Mouse (Mus musculus) midbrain, embryonic 11.5 days (tissue): ENCODE measurements around the gene Rbm33. TPM values are rescaled to one million over a fixed set of nuclear protein-coding genes. Genes with fewer than 3 reads are reported as not detected.

Experiments used
- ATAC-seq: fragments of 200-750 bp; cut with Nextera tagmentation; 2 replicates; pipeline ENCODE4 v1.8.0; 2017; ENCODE audit warnings: moderate TSS enrichment, moderate library complexity; ENCODE audit not compliant: low FRiP score
- DNase-seq: peaks from one replicate; pipeline ENCODE4 v3.0.0; 2015; ENCODE audit warnings: low spot score; ENCODE audit errors: missing footprints
- H3K27ac ChIP-seq: fragments of 300-500 bp; sonication (generic); 2 replicates; pipeline ENCODE4 v1.5.1; 2014; ENCODE audit warnings: low read depth, low read length
- H3K27me3 ChIP-seq: fragments of 300-500 bp; sonication (generic); 2 replicates; pipeline ENCODE4 v1.6.1; 2014; ENCODE audit warnings: mild to moderate bottlenecking, low read length, moderate library complexity, mixed read lengths; ENCODE audit not compliant: control insufficient read depth, insufficient read depth
- H3K36me3 ChIP-seq: fragments of 300-500 bp; sonication (generic); 2 replicates; pipeline ENCODE4 v1.6.1; 2014; ENCODE audit warnings: mild to moderate bottlenecking, low read length, moderate library complexity, mixed read lengths; ENCODE audit not compliant: control insufficient read depth, insufficient read depth
- H3K4me1 ChIP-seq: fragments of 300-500 bp; sonication (generic); 2 replicates; pipeline ENCODE4 v1.6.1; 2014; ENCODE audit warnings: low read length; ENCODE audit not compliant: control insufficient read depth, insufficient read depth
- H3K4me2 ChIP-seq: fragments of 300-500 bp; sonication (generic); 2 replicates; pipeline ENCODE4 v1.6.1; 2014; ENCODE audit warnings: mild to moderate bottlenecking, moderate library complexity
- H3K4me3 ChIP-seq: fragments of 300-500 bp; sonication (generic); 2 replicates; pipeline ENCODE4 v1.5.1; 2014; ENCODE audit warnings: low read depth, low read length
- H3K9ac ChIP-seq: fragments of 300-500 bp; sonication (generic); 2 replicates; pipeline ENCODE4 v1.6.1; 2014; ENCODE audit warnings: low read length
- H3K9me3 ChIP-seq: fragments of 300-500 bp; sonication (generic); 2 replicates; pipeline ENCODE4 v1.6.1; 2016; ENCODE audit warnings: low read length; ENCODE audit not compliant: control insufficient read depth
- WGBS: fragments of 180-500 bp; shearing (Covaris S2); extraction: QIAGEN DNeasy Blood & Tissue Kit; methylation state at CpG from one replicate; pipeline ENCODE4 v1.1.7; 2014; 5-methylcytosine and 5-hydroxymethylcytosine counted together
- polyA plus RNA-seq: library from polyadenylated mRNA; unstranded; fragments of >200 nt; fragmentation: Nextera tagmentation; extraction: Ambion mirVana; gene quantifications from 2 replicates; pipeline ENCODE4 v1.2.1, GENCODE M21; 2014

The Rbm33 gene
- polyA plus RNA-seq, 1 experiment from 2014 or later: 22.8 TPM

- ATAC-seq (no peak), DNase-seq (peak; percentile 82)
- Histone ChIP-seq H3K27ac (no peak overlapping the region), H3K4me2 (no peak overlapping the region), H3K4me1 (peaks cover 8% of the 10 kb centered on the region), H3K27me3 (peaks cover 24% of the 10 kb centered on the region), H3K9ac (no peak overlapping the region), H3K36me3 (no peaks in the 10 kb centered on the region), H3K4me3 (no peak overlapping the region), H3K9me3 (no peaks in the 10 kb centered on the region)
- WGBS: 85% methylated on average over 5 of the region's 5 CpGs
Measured at GRCm38 (mm10) chr5:28453086-28453485, 136.2 kb downstream of the Rbm33 start.

DNA sequence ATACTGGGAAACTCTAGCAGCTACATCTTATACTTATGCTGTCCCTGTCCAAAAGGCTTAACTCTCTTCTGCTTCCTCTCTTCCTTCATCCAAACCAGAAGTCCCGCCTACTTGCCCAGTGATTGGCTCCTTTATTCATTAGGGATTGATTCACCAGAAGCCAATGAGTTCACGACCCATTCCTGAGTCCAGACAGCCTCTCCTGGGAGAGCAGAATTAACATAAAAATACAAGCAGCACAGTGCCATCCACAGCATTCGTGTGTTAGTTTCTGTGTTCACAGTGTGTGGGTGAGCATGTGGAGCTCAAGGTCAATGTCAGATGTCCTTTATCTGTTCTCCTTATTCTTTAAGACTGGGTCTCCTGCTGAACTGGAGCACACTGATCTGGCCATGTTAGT, 136.6 kb downstream of the Rbm33 start:
- peaks cover 29% of the 10 kb centered on the region for H3K27me3 ChIP-seq
- ATAC-seq: peak; percentile 56

DNA sequence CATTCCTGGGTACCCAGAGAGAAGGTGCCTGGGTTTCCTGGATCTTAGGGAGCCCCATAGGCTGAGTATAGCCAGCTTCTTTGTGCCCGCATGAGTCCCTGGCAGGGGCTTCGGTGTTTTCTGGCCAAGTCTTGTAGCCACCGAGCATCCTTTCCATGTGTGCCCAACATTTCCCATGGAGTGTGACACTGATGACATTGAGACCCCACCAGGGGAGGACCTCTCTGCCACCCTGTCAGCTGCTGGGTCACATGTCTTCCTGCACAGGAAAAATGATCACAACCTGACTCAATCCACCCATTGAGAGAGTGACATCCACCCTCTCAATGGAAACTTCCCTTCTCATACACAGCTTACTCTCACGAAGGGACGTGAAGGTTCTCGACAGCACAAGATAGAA, 137.6 kb downstream of the Rbm33 start:
- 89% methylated on average over 6 of the region's 6 CpGs for WGBS
- ATAC-seq: no peak
- no peak overlapping the region for H3K27ac ChIP-seq
- no peaks in the 10 kb centered on the region for H3K36me3 ChIP-seq
- no peak overlapping the region for H3K4me2 ChIP-seq
- no peak overlapping the region for H3K4me3 ChIP-seq
- H3K4me1 ChIP-seq: peaks cover 20% of the 10 kb centered on the region
- H3K9ac ChIP-seq: no peak overlapping the region
- peak; percentile 61 for DNase-seq
- H3K27me3 ChIP-seq: peaks cover 39% of the 10 kb centered on the region
- no peaks in the 10 kb centered on the region for H3K9me3 ChIP-seq

More for the DNA sequence above, 136.6 kb downstream of the Rbm33 start:
- H3K27ac ChIP-seq: no peak overlapping the region
- no peak overlapping the region for H3K4me2 ChIP-seq
- no peak overlapping the region for H3K4me3 ChIP-seq
- H3K36me3 ChIP-seq: no peaks in the 10 kb centered on the region
- no peaks in the 10 kb centered on the region for H3K9me3 ChIP-seq
- 18% methylated on average over 3 of the region's 3 CpGs for WGBS
- DNase-seq: peak; percentile 84
- H3K9ac ChIP-seq: no peak overlapping the region
- H3K4me1 ChIP-seq: peaks cover 11% of the 10 kb centered on the region

- H3K27me3 ChIP-seq: peaks cover 48% of the 10 kb centered on the region
- H3K9me3 ChIP-seq: no peaks in the 10 kb centered on the region
- H3K27ac ChIP-seq: no peak overlapping the region
- peaks cover 30% of the 10 kb centered on the region for H3K4me1 ChIP-seq
- no peak for ATAC-seq
- peak; percentile 86 for DNase-seq
- H3K4me2 ChIP-seq: no peak overlapping the region
- H3K4me3 ChIP-seq: no peak overlapping the region
- WGBS: 84% methylated on average over 5 of the region's 5 CpGs
- no peak overlapping the region for H3K9ac ChIP-seq
- no peaks in the 10 kb centered on the region for H3K36me3 ChIP-seq
Measured at GRCm38 (mm10) chr5:28455721-28456120, 138.8 kb downstream of the Rbm33 start.

DNA sequence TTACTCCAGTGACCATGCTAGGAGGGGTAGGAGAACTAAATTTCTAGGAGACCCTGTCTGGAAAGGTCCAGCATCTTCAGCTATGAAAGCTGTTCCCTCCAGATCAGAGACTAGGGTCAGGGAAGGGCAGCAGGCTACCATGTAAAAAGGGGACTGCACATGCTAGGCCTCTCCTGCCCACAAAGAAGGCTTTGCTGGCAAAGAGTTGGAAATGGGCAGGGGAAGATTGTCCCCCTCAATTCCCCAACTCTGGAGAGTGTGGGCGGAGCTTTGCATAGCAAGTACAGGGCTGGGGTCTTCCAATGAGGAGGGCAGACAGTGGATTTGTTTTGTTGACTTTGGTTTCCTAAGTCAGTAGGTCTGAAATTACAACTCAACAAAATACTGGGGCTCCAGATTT, 139.4 kb downstream of the Rbm33 start:
- Histone ChIP-seq H3K36me3 (no peaks in the 10 kb centered on the region), H3K4me2 (peak overlapping the region; percentile 13; the same call in 1 of the 2 replicates), H3K4me1 (peaks cover 33% of the 10 kb centered on the region), H3K9ac (no peak overlapping the region), H3K4me3 (no peak overlapping the region), H3K9me3 (no peaks in the 10 kb centered on the region), H3K27ac (no peak overlapping the region), H3K27me3 (peaks cover 55% of the 10 kb centered on the region)
- 59% methylated on average over 1 of the region's 1 CpGs for WGBS
- ATAC-seq (no peak), DNase-seq (peak; percentile 88)

GRCm38 (mm10) chr5:28457921-28458641, 141.2 kb downstream of the Rbm33 start:
- ATAC-seq (no peak), DNase-seq (peak; percentile 95)
- Histone ChIP-seq H3K4me1 (peaks cover 43% of the 10 kb centered on the region), H3K36me3 (no peaks in the 10 kb centered on the region), H3K9ac (peak overlapping the region; percentile 53), H3K27me3 (peaks cover 72% of the 10 kb centered on the region), H3K9me3 (no peaks in the 10 kb centered on the region), H3K4me2 (peak overlapping the region; percentile 81), H3K27ac (peak overlapping the region; percentile 84), H3K4me3 (peak overlapping the region; percentile 38)
- WGBS: under 1% methylated on average over 79 of the region's 95 CpGs

DNA sequence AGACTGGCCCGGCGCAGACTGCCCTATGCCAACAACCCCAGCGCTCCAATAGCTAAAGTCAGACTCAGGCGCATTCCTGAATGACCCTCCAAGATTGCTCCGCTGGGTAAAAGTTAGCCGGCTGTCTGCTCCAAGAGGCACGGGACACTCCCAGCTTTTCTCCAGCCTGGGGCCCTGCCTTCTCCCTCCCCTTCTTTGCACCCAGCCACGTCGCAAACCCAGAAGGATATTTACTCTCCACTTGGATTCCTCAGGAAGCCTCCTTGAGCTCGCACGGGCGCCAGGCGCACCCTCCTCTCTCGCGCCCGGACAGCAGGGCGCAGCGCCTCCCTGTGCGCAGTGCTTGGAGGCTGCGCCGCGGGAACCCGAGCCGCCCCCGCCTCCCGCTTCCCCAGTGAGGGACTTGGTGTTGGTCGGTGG, 141.9 kb downstream of the Rbm33 start:
- ATAC-seq (peak; percentile 58), DNase-seq (peak; percentile 97)
- Histone ChIP-seq H3K36me3 (no peaks in the 10 kb centered on the region), H3K9me3 (no peaks in the 10 kb centered on the region), H3K4me1 (peaks cover 43% of the 10 kb centered on the region), H3K4me2 (peak overlapping the region; percentile 81), H3K9ac (peak overlapping the region; percentile 53), H3K4me3 (peak overlapping the region; percentile 38), H3K27ac (peak overlapping the region; percentile 84), H3K27me3 (peaks cover 80% of the 10 kb centered on the region)
- WGBS: under 1% methylated on average over 27 of the region's 27 CpGs

GRCm38 (mm10) chr5:28459456-28460225, 142.7 kb downstream of the Rbm33 start:
- peak overlapping the region; percentile 84 for H3K27ac ChIP-seq
- no peaks in the 10 kb centered on the region for H3K36me3 ChIP-seq
- H3K27me3 ChIP-seq: peaks cover 88% of the 10 kb centered on the region
- under 1% methylated on average over 41 of the region's 41 CpGs for WGBS
- H3K9me3 ChIP-seq: no peaks in the 10 kb centered on the region
- peaks cover 49% of the 10 kb centered on the region for H3K4me1 ChIP-seq
- H3K9ac ChIP-seq: peak overlapping the region; percentile 16; the same call in 1 of the 2 replicates
- ATAC-seq: peak; percentile 85
- peak overlapping the region; percentile 81 for H3K4me2 ChIP-seq
- DNase-seq: peak; percentile 99
- H3K4me3 ChIP-seq: peak overlapping the region; percentile 38; the same call in 1 of the 2 replicates
